ENCODE assay signal across 28 mouse cellular contexts in the genomic region with DNA sequence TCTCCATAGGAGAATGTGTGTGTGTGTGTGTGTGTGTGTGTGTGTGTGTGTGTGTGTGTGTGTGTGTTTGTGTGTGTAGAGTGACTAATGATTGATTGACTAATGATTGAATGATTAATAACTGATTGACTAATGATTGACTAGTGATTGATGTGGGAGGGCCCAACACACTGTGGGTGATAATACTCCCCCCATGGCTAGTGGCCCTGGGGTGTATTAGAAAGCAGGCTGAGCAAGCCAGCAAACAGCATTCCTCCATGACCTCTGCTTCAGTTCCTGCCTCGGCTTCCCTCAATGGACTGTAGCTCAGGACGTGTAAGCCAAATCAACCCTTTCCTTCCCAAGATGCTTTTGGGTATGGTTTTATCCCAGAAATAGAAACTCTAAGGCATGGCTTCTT.
"Had no signal": no experiment of that assay in that cellular context is flagged by ENCODE, and none has a peak within 500 bp of the region (broad histone marks: within the 10 kb centered on the region; RNA-seq: fewer than 3 reads in every experiment).

No protein-coding gene starts in this region.

- DNase-seq: left cerebral cortex, postnatal 4 days; liver, embryonic 13.5 days; liver, postnatal 0 days; lung, adult 18-20 months; lung, adult 2 months; lung, embryonic 14.5 days; lung, postnatal 10 days; lung, postnatal 14 days; lung, postnatal 36 days; lung, postnatal 4 days; midbrain, embryonic 14.5 days had no signal

- H3K4me3 ChIP-seq: left cerebral cortex, adult 2 months; limb, embryonic 10.5 days; limb, embryonic 12.5 days; limb, embryonic 13.5 days; limb, embryonic 15.5 days; liver, embryonic 12.5 days; liver, embryonic 13.5 days; liver, embryonic 15.5 days; lung, embryonic 15.5 days; megakaryocyte, embryonic 14.5 days; midbrain, embryonic 10.5 days; midbrain, embryonic 12.5 days; midbrain, embryonic 13.5 days; midbrain, embryonic 15.5 days; myocyte; neural tube, embryonic 12.5 days had no signal

- H3K36me3 ChIP-seq: limb, embryonic 10.5 days; limb, embryonic 12.5 days; limb, embryonic 13.5 days; limb, embryonic 15.5 days; liver, embryonic 12.5 days; liver, embryonic 13.5 days; liver, embryonic 15.5 days; lung, embryonic 15.5 days; midbrain, embryonic 10.5 days; midbrain, embryonic 12.5 days; midbrain, embryonic 13.5 days; midbrain, embryonic 15.5 days; neural tube, embryonic 12.5 days had no signal

- H3K4me1 ChIP-seq: limb, embryonic 10.5 days; limb, embryonic 12.5 days; limb, embryonic 13.5 days; midbrain, embryonic 12.5 days; midbrain, embryonic 13.5 days; midbrain, embryonic 15.5 days; neural tube, embryonic 12.5 days had no signal

- H3K27me3 ChIP-seq: limb, embryonic 12.5 days; limb, embryonic 13.5 days; limb, embryonic 15.5 days; liver, embryonic 13.5 days; lung, embryonic 15.5 days; megakaryocyte, embryonic 14.5 days; midbrain, embryonic 12.5 days; midbrain, embryonic 13.5 days; midbrain, embryonic 15.5 days; neural tube, embryonic 12.5 days had no signal

- H3K27ac ChIP-seq: left cerebral cortex, adult 2 months; limb, embryonic 10.5 days; limb, embryonic 12.5 days; limb, embryonic 13.5 days; limb, embryonic 15.5 days; liver, embryonic 12.5 days; liver, embryonic 13.5 days; liver, embryonic 14.5 days; liver, embryonic 15.5 days; lung, embryonic 15.5 days; macrophage; midbrain, embryonic 10.5 days; midbrain, embryonic 12.5 days; midbrain, embryonic 13.5 days; midbrain, embryonic 15.5 days; neural tube, embryonic 12.5 days had no signal

- H3K9ac ChIP-seq: limb, embryonic 12.5 days; limb, embryonic 13.5 days; limb, embryonic 15.5 days; liver, embryonic 12.5 days; liver, embryonic 13.5 days; liver, embryonic 14.5 days; liver, embryonic 15.5 days; liver, postnatal 0 days; lung, embryonic 14.5 days; lung, embryonic 15.5 days; midbrain, embryonic 12.5 days; midbrain, embryonic 13.5 days; midbrain, embryonic 15.5 days; neural tube, embryonic 12.5 days had no signal
